Comparison of ENCODE assay signal across 17 mouse cellular contexts in genomic region chr4:108074204-108074823, GRCm38 (mm10). TPM values are rescaled to one million over a fixed set of nuclear protein-coding genes. Genes with fewer than 3 reads are reported as not detected.
"Had no signal": no experiment of that assay in that cellular context is flagged by ENCODE, and none has a peak within 500 bp of the region (broad histone marks: within the 10 kb centered on the region; RNA-seq: fewer than 3 reads in every experiment).

No protein-coding gene starts in this region.

- H3K9me3 ChIP-seq: limb, embryonic 10.5 days; liver, embryonic 13.5 days; midbrain, embryonic 12.5 days; neural tube, embryonic 13.5 days had no signal

- ATAC-seq: hindbrain, postnatal 0 days; liver, postnatal 0 days; midbrain, embryonic 16.5 days had no signal

- H3K4me3 ChIP-seq: layer of hippocampus, adult 2 months; limb, embryonic 10.5 days; liver, embryonic 13.5 days; midbrain, embryonic 12.5 days; neural tube, embryonic 13.5 days had no signal

- H3K27ac ChIP-seq: hindbrain, postnatal 0 days; layer of hippocampus, adult 2 months; limb, embryonic 10.5 days; liver, embryonic 13.5 days; midbrain, embryonic 12.5 days; neural tube, embryonic 13.5 days had no signal

- DNase-seq: kidney, adult 18-20 months; kidney, postnatal 10 days; kidney, postnatal 4 days; liver, embryonic 13.5 days; liver, postnatal 0 days; retina, postnatal 1 day; right cerebral cortex, postnatal 4 days; spleen, adult 18-20 months; thymus, adult 2 months; thymus, postnatal 25 days had no signal

- H3K9ac ChIP-seq: liver, embryonic 13.5 days; liver, postnatal 0 days; midbrain, embryonic 12.5 days; neural tube, embryonic 13.5 days had no signal

- H3K36me3 ChIP-seq: limb, embryonic 10.5 days; midbrain, embryonic 12.5 days; neural tube, embryonic 13.5 days had no signal

- H3K4me2 ChIP-seq: liver, embryonic 13.5 days; midbrain, embryonic 12.5 days; neural tube, embryonic 13.5 days had no signal

- H3K27me3 ChIP-seq: liver, embryonic 13.5 days; midbrain, embryonic 12.5 days; neural tube, embryonic 13.5 days had no signal

RNA-seq across cellular contexts. Expression of gene Podn, which starts 21.9 kb away (rescaled TPM):
- total RNA-seq: megakaryocyte-erythroid progenitor cell, adult 5-6 weeks had no signal
